Mouse (Mus musculus): Measurements from ENCODE around the gene Map2k4. TPM values are rescaled to one million over a fixed set of nuclear protein-coding genes. Genes with fewer than 3 reads are reported as not detected.
A peak's percentile ranks its signal among the peaks of the same experiment; 100 is the strongest.

Gene Map2k4
- polyA plus RNA-seq, 1 experiment from 2014 or later, result 69.8 TPM

- Histone ChIP-seq H3K4me2 (replicated peaks) (peak overlapping the region; percentile 26; the same call in 1 of the 2 replicates), H3K9me3 (no peaks in the 10 kb centered on the region), H3K9ac (replicated peaks) (no peak overlapping the region), H3K27me3 (no peaks in the 10 kb centered on the region), H3K36me3 (no peaks in the 10 kb centered on the region), H3K4me1 (no peaks in the 10 kb centered on the region), H3K27ac (replicated peaks) (no peak overlapping the region), H3K4me3 (no peak overlapping the region)
- WGBS, result 39% methylated on average over 12 of the region's 12 CpGs
- 0 out of 2 replicates have a peak, but pooled peaks have one; percentile 49 for ATAC-seq (ENCODE audit: low FRiP score, low read depth)
These were observed 109.2 kb downstream of the Map2k4 start for GRCm38 (mm10) chr11:65678824-65679402.

- no peak overlapping the region for H3K9ac ChIP-seq (replicated peaks)
- no peaks in the 10 kb centered on the region for H3K27me3 ChIP-seq
- WGBS, result 84% methylated on average over 6 of the region's 6 CpGs
- no peak overlapping the region for H3K4me2 ChIP-seq (replicated peaks)
- H3K9me3 ChIP-seq, result no peaks in the 10 kb centered on the region
- no peak for ATAC-seq (ENCODE audit: low FRiP score, low read depth)
- H3K27ac ChIP-seq (replicated peaks), result no peak overlapping the region
- H3K36me3 ChIP-seq, result no peaks in the 10 kb centered on the region
- no peak overlapping the region for H3K4me3 ChIP-seq
- no peaks in the 10 kb centered on the region for H3K4me1 ChIP-seq
These were observed 120.6 kb downstream of the Map2k4 start for GRCm38 (mm10) chr11:65667348-65667969.

GRCm38 (mm10) chr11:65664903-65665302 is 123.2 kb downstream of the Map2k4 start:
- Histone ChIP-seq H3K4me2 (replicated peaks) (no peak overlapping the region), H3K9me3 (no peaks in the 10 kb centered on the region), H3K9ac (replicated peaks) (no peak overlapping the region), H3K36me3 (no peaks in the 10 kb centered on the region), H3K4me3 (no peak overlapping the region), H3K4me1 (no peaks in the 10 kb centered on the region), H3K27me3 (no peaks in the 10 kb centered on the region), H3K27ac (replicated peaks) (no peak overlapping the region)
- WGBS, result 71% methylated on average over 6 of the region's 6 CpGs
- ATAC-seq (ENCODE audit: low FRiP score, low read depth), result no peak

GRCm38 (mm10) chr11:65661790-65662522 is 126.1 kb downstream of the Map2k4 start:
- 84% methylated on average over 8 of the region's 8 CpGs for WGBS

GRCm38 (mm10) chr11:65653932-65654331 is 134.2 kb downstream of the Map2k4 start:
- Histone ChIP-seq H3K27ac (replicated peaks) (no peak overlapping the region), H3K36me3 (no peaks in the 10 kb centered on the region), H3K9me3 (no peaks in the 10 kb centered on the region), H3K4me1 (no peaks in the 10 kb centered on the region), H3K4me3 (no peak overlapping the region), H3K4me2 (replicated peaks) (no peak overlapping the region), H3K27me3 (no peaks in the 10 kb centered on the region), H3K9ac (replicated peaks) (no peak overlapping the region)
- no peak for ATAC-seq (ENCODE audit: low FRiP score, low read depth)
- WGBS, result 83% methylated on average over 8 of the region's 8 CpGs

More at GRCm38 (mm10) chr11:65661790-65662522, 126.1 kb downstream of the Map2k4 start:
- no peaks in the 10 kb centered on the region for H3K4me1 ChIP-seq
- H3K36me3 ChIP-seq, result no peaks in the 10 kb centered on the region
- no peak for ATAC-seq (ENCODE audit: low FRiP score, low read depth)
- no peak overlapping the region for H3K9ac ChIP-seq (replicated peaks)
- no peak overlapping the region for H3K27ac ChIP-seq (replicated peaks)
- H3K9me3 ChIP-seq, result no peaks in the 10 kb centered on the region
- no peak overlapping the region for H3K4me3 ChIP-seq
- H3K27me3 ChIP-seq, result no peaks in the 10 kb centered on the region
- no peak overlapping the region for H3K4me2 ChIP-seq (replicated peaks)

- Histone ChIP-seq H3K27ac (replicated peaks) (no peak overlapping the region), H3K4me2 (replicated peaks) (no peak overlapping the region), H3K9me3 (no peaks in the 10 kb centered on the region), H3K9ac (replicated peaks) (no peak overlapping the region), H3K4me3 (no peak overlapping the region), H3K4me1 (no peaks in the 10 kb centered on the region), H3K36me3 (no peaks in the 10 kb centered on the region), H3K27me3 (no peaks in the 10 kb centered on the region)
- WGBS, result 84% methylated on average over 7 of the region's 7 CpGs
- no peak for ATAC-seq (ENCODE audit: low FRiP score, low read depth)
These were observed 136.7 kb downstream of the Map2k4 start for GRCm38 (mm10) chr11:65651426-65651825.

GRCm38 (mm10) chr11:65649956-65650715 is 138.0 kb downstream of the Map2k4 start:
- Histone ChIP-seq H3K27ac (replicated peaks) (no peak overlapping the region), H3K9ac (replicated peaks) (no peak overlapping the region), H3K4me3 (no peak overlapping the region), H3K36me3 (no peaks in the 10 kb centered on the region), H3K4me2 (replicated peaks) (no peak overlapping the region), H3K9me3 (no peaks in the 10 kb centered on the region), H3K27me3 (no peaks in the 10 kb centered on the region), H3K4me1 (no peaks in the 10 kb centered on the region)
- WGBS, result 66% methylated on average over 4 of the region's 4 CpGs
- no peak for ATAC-seq (ENCODE audit: low FRiP score, low read depth)

GRCm38 (mm10) chr11:65649469-65649868 is 138.6 kb downstream of the Map2k4 start:
- no peaks in the 10 kb centered on the region for H3K27me3 ChIP-seq
- no peaks in the 10 kb centered on the region for H3K9me3 ChIP-seq
- no peak overlapping the region for H3K27ac ChIP-seq (replicated peaks)
- H3K4me2 ChIP-seq (replicated peaks), result no peak overlapping the region
- no peak for ATAC-seq (ENCODE audit: low FRiP score, low read depth)
- no peaks in the 10 kb centered on the region for H3K4me1 ChIP-seq
- H3K36me3 ChIP-seq, result no peaks in the 10 kb centered on the region
- no peak overlapping the region for H3K4me3 ChIP-seq
- H3K9ac ChIP-seq (replicated peaks), result no peak overlapping the region
- 85% methylated on average over 4 of the region's 4 CpGs for WGBS

- WGBS, result 85% methylated on average over 5 of the region's 5 CpGs
- H3K4me3 ChIP-seq, result no peak overlapping the region
These were observed 141.8 kb downstream of the Map2k4 start for GRCm38 (mm10) chr11:65646314-65646713.

GRCm38 (mm10) chr11:65644539-65644938 is 143.6 kb downstream of the Map2k4 start:
- H3K4me1 ChIP-seq, result no peaks in the 10 kb centered on the region
- H3K36me3 ChIP-seq, result no peaks in the 10 kb centered on the region
- no peak overlapping the region for H3K4me2 ChIP-seq (replicated peaks)
- no peak for ATAC-seq (ENCODE audit: low FRiP score, low read depth)
- WGBS, result 61% methylated on average over 4 of the region's 4 CpGs
- H3K9me3 ChIP-seq, result no peaks in the 10 kb centered on the region
- H3K27ac ChIP-seq (replicated peaks), result no peak overlapping the region
- no peak overlapping the region for H3K4me3 ChIP-seq
- no peaks in the 10 kb centered on the region for H3K27me3 ChIP-seq
- no peak overlapping the region for H3K9ac ChIP-seq (replicated peaks)

More at GRCm38 (mm10) chr11:65646314-65646713, 141.8 kb downstream of the Map2k4 start:
- H3K9ac ChIP-seq (replicated peaks), result no peak overlapping the region
- H3K9me3 ChIP-seq, result no peaks in the 10 kb centered on the region
- ATAC-seq (ENCODE audit: low FRiP score, low read depth), result no peak
- H3K4me1 ChIP-seq, result no peaks in the 10 kb centered on the region
- H3K27ac ChIP-seq (replicated peaks), result no peak overlapping the region
- no peak overlapping the region for H3K4me2 ChIP-seq (replicated peaks)
- H3K36me3 ChIP-seq, result no peaks in the 10 kb centered on the region
- H3K27me3 ChIP-seq, result no peaks in the 10 kb centered on the region

GRCm38 (mm10) chr11:65640261-65640660 is 147.8 kb downstream of the Map2k4 start:
- Histone ChIP-seq H3K4me2 (replicated peaks) (no peak overlapping the region), H3K9ac (replicated peaks) (no peak overlapping the region), H3K27me3 (no peaks in the 10 kb centered on the region), H3K36me3 (no peaks in the 10 kb centered on the region), H3K4me1 (no peaks in the 10 kb centered on the region), H3K27ac (replicated peaks) (no peak overlapping the region), H3K4me3 (no peak overlapping the region), H3K9me3 (no peaks in the 10 kb centered on the region)
- WGBS, result 86% methylated on average over 6 of the region's 6 CpGs
- no peak for ATAC-seq (ENCODE audit: low FRiP score, low read depth)

Measured in midbrain, embryonic 12.5 days (tissue).